Mouse (Mus musculus) heart, embryonic 12.5 days (tissue): ENCODE results near the gene Fanca. TPM values are rescaled to one million over a fixed set of nuclear protein-coding genes. Genes with fewer than 3 reads are reported as not detected.

Experiments
- ATAC-seq: fragments of 200-750 bp; cut with Nextera tagmentation; 2 replicates; pipeline ENCODE4 v1.8.0; 2017; ENCODE audit warnings: moderate TSS enrichment, moderate library complexity; ENCODE audit not compliant: insufficient number of reproducible peaks, low FRiP score
- H3K27ac ChIP-seq: fragments of 300-500 bp; sonication (generic); 2 replicates; pipeline ENCODE4 v1.5.1; 2016; ENCODE audit warnings: mild to moderate bottlenecking, moderate library complexity; ENCODE audit not compliant: poor library complexity, severe bottlenecking
- H3K27me3 ChIP-seq: fragments of 300-500 bp; sonication (generic); replicated peaks from 2 replicates; pipeline ENCODE4 v1.6.1; 2016; ENCODE audit warnings: mild to moderate bottlenecking, moderate library complexity
- H3K36me3 ChIP-seq: fragments of 300-500 bp; sonication (generic); 2 replicates; pipeline ENCODE4 v1.6.1; 2016; ENCODE audit warnings: mild to moderate bottlenecking, moderate library complexity
- H3K4me1 ChIP-seq: fragments of 300-500 bp; sonication (generic); replicated peaks from 2 replicates; pipeline ENCODE4 v1.6.1; 2016; ENCODE audit warnings: mild to moderate bottlenecking
- H3K4me2 ChIP-seq: fragments of 300-500 bp; sonication (generic); 2 replicates; pipeline ENCODE4 v1.6.1; 2016; ENCODE audit warnings: mild to moderate bottlenecking, moderate library complexity
- H3K4me3 ChIP-seq: fragments of 300-500 bp; sonication (generic); 2 replicates; pipeline ENCODE4 v1.5.1; 2016; ENCODE audit warnings: mild to moderate bottlenecking
- H3K9ac ChIP-seq: fragments of 300-500 bp; sonication (generic); 2 replicates; pipeline ENCODE4 v1.6.1; 2016; ENCODE audit warnings: mild to moderate bottlenecking, moderate library complexity
- H3K9me3 ChIP-seq: fragments of 300-500 bp; sonication (generic); replicated peaks from 2 replicates; pipeline ENCODE4 v1.6.1; 2016; ENCODE audit warnings: mild to moderate bottlenecking, moderate library complexity
- WGBS: fragments of 180-500 bp; shearing (Covaris S2); methylation state at CpG from one replicate; pipeline ENCODE4 v1.1.7; 2016; 5-methylcytosine and 5-hydroxymethylcytosine counted together
- polyA plus RNA-seq: library from polyadenylated mRNA; unstranded; fragments of >200 nt; fragmentation: Nextera tagmentation; extraction: Ambion mirVana; gene quantifications from 2 replicates; pipeline ENCODE4 v1.2.1, GENCODE M21; 2016

Gene Fanca
- polyA plus RNA-seq, 1 experiment from 2014 or later, result 23.6 TPM

- H3K27ac ChIP-seq, result no peak overlapping the region
- 72% methylated on average over 7 of the region's 7 CpGs for WGBS
These were observed 24.5 kb upstream of the Fanca start for GRCm38 (mm10) chr8:123342911-123343310.

GRCm38 (mm10) chr8:123342253-123342652 is 23.9 kb upstream of the Fanca start:
- Histone ChIP-seq H3K4me2 (no peak overlapping the region), H3K36me3 (no peaks in the 10 kb centered on the region), H3K27ac (no peak overlapping the region), H3K4me3 (no peak overlapping the region), H3K9ac (no peak overlapping the region), H3K9me3 (peaks cover 5% of the 10 kb centered on the region), H3K27me3 (no peaks in the 10 kb centered on the region), H3K4me1 (peaks cover 11% of the 10 kb centered on the region)
- no peak for ATAC-seq
- 69% methylated on average over 8 of the region's 8 CpGs for WGBS

More at GRCm38 (mm10) chr8:123342911-123343310, 24.5 kb upstream of the Fanca start:
- H3K27me3 ChIP-seq, result no peaks in the 10 kb centered on the region; the same call in 1 of the 2 replicates
- H3K36me3 ChIP-seq, result no peaks in the 10 kb centered on the region
- peaks cover 5% of the 10 kb centered on the region for H3K9me3 ChIP-seq
- H3K4me1 ChIP-seq, result peaks cover 15% of the 10 kb centered on the region
- no peak overlapping the region for H3K4me3 ChIP-seq
- H3K4me2 ChIP-seq, result no peak overlapping the region
- no peak overlapping the region for H3K9ac ChIP-seq
- ATAC-seq, result no peak

GRCm38 (mm10) chr8:123341040-123342015 is 23.0 kb upstream of the Fanca start:
- WGBS, result 81% methylated on average over 27 of the region's 27 CpGs
- no peak overlapping the region for H3K9ac ChIP-seq
- H3K4me3 ChIP-seq, result no peak overlapping the region
- ATAC-seq, result no peak
- peaks cover 11% of the 10 kb centered on the region for H3K4me1 ChIP-seq
- no peaks in the 10 kb centered on the region for H3K36me3 ChIP-seq
- no peak overlapping the region for H3K4me2 ChIP-seq
- H3K27ac ChIP-seq, result no peak overlapping the region
- H3K9me3 ChIP-seq, result peaks cover 5% of the 10 kb centered on the region
- H3K27me3 ChIP-seq, result no peaks in the 10 kb centered on the region

- Histone ChIP-seq H3K4me3 (no peak overlapping the region), H3K9ac (no peak overlapping the region), H3K9me3 (peaks cover 5% of the 10 kb centered on the region), H3K36me3 (no peaks in the 10 kb centered on the region), H3K27me3 (no peaks in the 10 kb centered on the region), H3K4me2 (no peak overlapping the region), H3K27ac (no peak overlapping the region), H3K4me1 (peaks cover 11% of the 10 kb centered on the region)
- ATAC-seq, result no peak
- WGBS, result 94% methylated on average over 4 of the region's 4 CpGs
These were observed 21.7 kb upstream of the Fanca start for GRCm38 (mm10) chr8:123340071-123340470.

- Histone ChIP-seq H3K4me2 (no peak overlapping the region), H3K27me3 (peaks cover 19% of the 10 kb centered on the region), H3K4me1 (peaks cover 21% of the 10 kb centered on the region), H3K4me3 (no peak overlapping the region), H3K27ac (no peak overlapping the region), H3K9ac (no peak overlapping the region), H3K36me3 (no peaks in the 10 kb centered on the region), H3K9me3 (peaks cover 5% of the 10 kb centered on the region)
- no peak for ATAC-seq
- 75% methylated on average over 3 of the region's 3 CpGs for WGBS
These were observed 19.1 kb upstream of the Fanca start for GRCm38 (mm10) chr8:123337475-123337874.

- Histone ChIP-seq H3K9me3 (no peaks in the 10 kb centered on the region), H3K36me3 (no peaks in the 10 kb centered on the region), H3K9ac (no peak overlapping the region), H3K27me3 (peaks cover 19% of the 10 kb centered on the region), H3K27ac (peak overlapping the region; percentile 30; the same call in 1 of the 2 replicates), H3K4me2 (peak overlapping the region; percentile 34), H3K4me1 (peaks cover 35% of the 10 kb centered on the region), H3K4me3 (no peak overlapping the region)
- WGBS, result 15% methylated on average over 1 of the region's 1 CpGs
- ATAC-seq, result no peak
These were observed 16.1 kb upstream of the Fanca start for GRCm38 (mm10) chr8:123334467-123334866.

- H3K27ac ChIP-seq, result peak overlapping the region; percentile 30; the same call in 1 of the 2 replicates
- ATAC-seq, result no peak
- H3K4me1 ChIP-seq, result peaks cover 35% of the 10 kb centered on the region
- H3K27me3 ChIP-seq, result peaks cover 19% of the 10 kb centered on the region
- H3K4me3 ChIP-seq, result peak overlapping the region; percentile 21; the same call in 1 of the 2 replicates
- no peak overlapping the region for H3K9ac ChIP-seq
- 5% methylated on average over 7 of the region's 7 CpGs for WGBS
- H3K4me2 ChIP-seq, result peak overlapping the region; percentile 34
- no peaks in the 10 kb centered on the region for H3K36me3 ChIP-seq
- no peaks in the 10 kb centered on the region for H3K9me3 ChIP-seq
These were observed 15.5 kb upstream of the Fanca start for GRCm38 (mm10) chr8:123333864-123334263.

- Histone ChIP-seq H3K4me3 (peak overlapping the region; percentile 68), H3K9me3 (no peaks in the 10 kb centered on the region), H3K36me3 (no peaks in the 10 kb centered on the region), H3K4me2 (peak overlapping the region; percentile 99), H3K4me1 (peaks cover 35% of the 10 kb centered on the region), H3K27ac (no peak overlapping the region), H3K9ac (peak overlapping the region; percentile 60), H3K27me3 (peaks cover 19% of the 10 kb centered on the region)
- WGBS, result 5% methylated on average over 21 of the region's 21 CpGs
- ATAC-seq, result no peak; the same call in 1 of the 2 replicates
These were observed 14.8 kb upstream of the Fanca start for GRCm38 (mm10) chr8:123333091-123333587.

GRCm38 (mm10) chr8:123332262-123333090 is 14.1 kb upstream of the Fanca start, which contains the start of gene Spire2:
Gene Spire2 (plus strand): TSS chr8:123332713.
- Histone ChIP-seq H3K4me1 (peaks cover 38% of the 10 kb centered on the region), H3K4me2 (peak within 1 kb of the TSS; percentile 99), H3K27me3 (peaks cover 19% of the 10 kb centered on the region), H3K27ac (0 out of 2 replicates have a peak within 1 kb of the TSS, but pooled peaks have one; percentile 10), H3K9ac (peak within 1 kb of the TSS; percentile 60), H3K9me3 (no peaks in the 10 kb centered on the region), H3K4me3 (peak within 1 kb of the TSS; percentile 68), H3K36me3 (no peaks in the 10 kb centered on the region)
- ATAC-seq, result peak; percentile 88
- WGBS, result under 1% methylated on average over 85 of the region's 85 CpGs

GRCm38 (mm10) chr8:123331810-123332209 is 13.4 kb upstream of the Fanca start:
- 26% methylated on average over 8 of the region's 8 CpGs for WGBS
- Histone ChIP-seq H3K9me3 (no peaks in the 10 kb centered on the region), H3K27me3 (peaks cover 19% of the 10 kb centered on the region), H3K4me2 (peak overlapping the region; percentile 99), H3K9ac (no peak overlapping the region), H3K27ac (no peak overlapping the region), H3K4me1 (peaks cover 44% of the 10 kb centered on the region), H3K4me3 (peak overlapping the region; percentile 68), H3K36me3 (no peaks in the 10 kb centered on the region)
- ATAC-seq, result no peak
